Mouse (Mus musculus): ENCODE results near the gene Ets1.

DNA sequence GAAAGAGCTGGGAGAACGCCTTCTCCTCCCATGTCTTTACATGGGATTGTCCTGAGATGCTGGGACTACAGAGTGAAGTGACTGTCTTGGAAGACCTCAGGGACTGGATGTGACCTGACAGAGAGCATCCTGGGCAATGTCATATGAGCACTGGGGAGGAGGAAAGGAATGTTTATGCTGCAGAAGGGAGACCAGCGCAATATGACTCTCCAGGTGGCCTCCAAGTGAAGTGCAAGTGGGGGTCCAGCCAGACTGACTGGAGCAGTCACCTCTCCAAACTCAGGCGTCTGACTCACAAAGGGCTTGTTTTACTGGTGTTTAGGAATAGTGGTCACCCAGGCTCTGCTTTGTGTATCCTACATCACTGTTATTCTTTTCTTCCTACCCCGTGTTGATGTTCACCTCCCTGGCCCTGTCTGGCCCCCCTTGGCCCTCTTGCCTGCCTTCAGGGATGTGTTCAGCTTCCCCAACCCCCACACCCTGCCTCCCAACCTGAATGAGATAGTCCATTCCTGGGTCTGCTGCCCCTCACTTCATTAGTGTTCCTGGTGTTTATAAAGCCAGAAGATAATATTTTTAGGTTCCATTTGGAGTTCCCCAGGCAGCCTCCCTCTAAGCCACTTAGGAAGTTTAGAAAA, 42.2 kb downstream of the Ets1 start:
- TF ChIP-seq CTCF (IDR thresholded peaks at IDR 0.05; ENCODE audit: low read depth, low read length) (no peak), EP300 (IDR thresholded peaks at IDR 0.05; ENCODE audit: insufficient read depth, low read depth, low read length) (no peak), POLR2A (IDR thresholded peaks at IDR 0.05; ENCODE audit: insufficient read depth, low read length) (no peak)

All from ES-Bruce4 (cell line).